Mouse (Mus musculus): ENCODE data around the gene Scd2.
"Not testable (repeated sequence)": the region's sequence is repeated elsewhere in the genome, so short reads cannot be mapped to it uniquely, and the experiment has no call there.

Scd2 gene

GRCm38 (mm10) chr19:44273711-44274110 is 19.8 kb upstream of the Scd2 start:
- no peak for DNase-seq (ENCODE audit: low spot score)

- no peak for DNase-seq (ENCODE audit: low spot score)
Observed at GRCm38 (mm10) chr19:44274452-44274851, 19.0 kb upstream of the Scd2 start.

- no peak for DNase-seq (ENCODE audit: low spot score)
Observed at GRCm38 (mm10) chr19:44275418-44275817, 18.1 kb upstream of the Scd2 start.

- DNase-seq (ENCODE audit: low spot score) = no peak
Observed at GRCm38 (mm10) chr19:44276861-44277260, 16.6 kb upstream of the Scd2 start.

- no peak for DNase-seq (ENCODE audit: low spot score)
Observed at GRCm38 (mm10) chr19:44277931-44278330, 15.5 kb upstream of the Scd2 start.

- no peak for DNase-seq (ENCODE audit: low spot score)
Observed at GRCm38 (mm10) chr19:44280755-44281154, 12.7 kb upstream of the Scd2 start.

- DNase-seq (ENCODE audit: low spot score) = not testable (repeated sequence)
Observed at GRCm38 (mm10) chr19:44281825-44282447, 11.5 kb upstream of the Scd2 start.

- no peak for DNase-seq (ENCODE audit: low spot score)
Observed at GRCm38 (mm10) chr19:44282534-44283156, 10.8 kb upstream of the Scd2 start.

- no peak for DNase-seq (ENCODE audit: low spot score)
Observed at GRCm38 (mm10) chr19:44283157-44284024, 10.1 kb upstream of the Scd2 start.

- peak; percentile 94 for DNase-seq (ENCODE audit: low spot score)
Observed at GRCm38 (mm10) chr19:44284025-44284695, 9.3 kb upstream of the Scd2 start.

GRCm38 (mm10) chr19:44284723-44285122 is 8.8 kb upstream of the Scd2 start:
- DNase-seq (ENCODE audit: low spot score) = peak; percentile 74

GRCm38 (mm10) chr19:44285554-44285953 is 7.9 kb upstream of the Scd2 start:
- DNase-seq (ENCODE audit: low spot score) = no peak

- DNase-seq (ENCODE audit: low spot score) = peak; percentile 81
Observed at GRCm38 (mm10) chr19:44286109-44286508, 7.4 kb upstream of the Scd2 start.

GRCm38 (mm10) chr19:44287415-44288110 is 5.9 kb upstream of the Scd2 start:
- no peak for DNase-seq (ENCODE audit: low spot score)

- DNase-seq (ENCODE audit: low spot score) = no peak
Observed at GRCm38 (mm10) chr19:44292083-44292482, 1.4 kb upstream of the Scd2 start.

- DNase-seq (ENCODE audit: low spot score) = no peak
Observed at GRCm38 (mm10) chr19:44292483-44292882, 991 bp upstream of the Scd2 start.

- DNase-seq (ENCODE audit: low spot score) = peak; percentile 94
Observed at GRCm38 (mm10) chr19:44293769-44294551, 486 bp downstream of the Scd2 start.

GRCm38 (mm10) chr19:44294588-44295041 is 1.1 kb downstream of the Scd2 start:
- DNase-seq (ENCODE audit: low spot score) = peak; percentile 91

- peak; percentile 78 for DNase-seq (ENCODE audit: low spot score)
Observed at GRCm38 (mm10) chr19:44295251-44295650, 1.8 kb downstream of the Scd2 start.

GRCm38 (mm10) chr19:44295741-44296140 is 2.3 kb downstream of the Scd2 start:
- peak; percentile 92 for DNase-seq (ENCODE audit: low spot score)

GRCm38 (mm10) chr19:44296186-44296585 is 2.7 kb downstream of the Scd2 start:
- DNase-seq (ENCODE audit: low spot score) = no peak
